Mouse (Mus musculus): Measurements from ENCODE around the gene Pnliprp2. TPM values are rescaled to one million over a fixed set of nuclear protein-coding genes. Genes with fewer than 3 reads are reported as not detected.
A peak's percentile ranks its signal among the peaks of the same experiment; 100 is the strongest.

The Pnliprp2 gene
- polyA plus RNA-seq, 1 experiment from 2014 or later: not detected

GRCm38 (mm10) chr19:58776461-58776860 is 16.9 kb downstream of the Pnliprp2 start:
- no peaks in the 10 kb centered on the region for H3K4me1 ChIP-seq (ENCODE audit: control insufficient read depth, insufficient read depth, low read length)
- H3K9me3 ChIP-seq (ENCODE audit: control insufficient read depth, low read length): no peaks in the 10 kb centered on the region
- H3K4me2 ChIP-seq (ENCODE audit: low read length): no peak overlapping the region
- 83% methylated on average over 5 of the region's 5 CpGs for WGBS
- DNase-seq (no peak), ATAC-seq (ENCODE audit: low FRiP score, low TSS enrichment) (no peak)
- no peaks in the 10 kb centered on the region for H3K36me3 ChIP-seq (ENCODE audit: control insufficient read depth, insufficient read depth, low read length)
- no peak overlapping the region for H3K9ac ChIP-seq (replicated peaks; ENCODE audit: low read length)
- H3K27me3 ChIP-seq (ENCODE audit: control insufficient read depth, insufficient read depth, low read length): no peaks in the 10 kb centered on the region
- H3K4me3 ChIP-seq (replicated peaks; ENCODE audit: low read depth, low read length): no peak overlapping the region
- no peak overlapping the region for H3K27ac ChIP-seq (replicated peaks; ENCODE audit: low read depth, low read length)

- Histone ChIP-seq H3K9me3 (ENCODE audit: control insufficient read depth, low read length) (no peaks in the 10 kb centered on the region), H3K27ac (replicated peaks; ENCODE audit: low read depth, low read length) (0 out of 2 replicates have a peak overlapping the region, but pooled peaks have one; percentile 3), H3K4me2 (ENCODE audit: low read length) (no peak overlapping the region), H3K36me3 (ENCODE audit: control insufficient read depth, insufficient read depth, low read length) (no peaks in the 10 kb centered on the region), H3K9ac (replicated peaks; ENCODE audit: low read length) (no peak overlapping the region), H3K4me1 (ENCODE audit: control insufficient read depth, insufficient read depth, low read length) (peaks cover 13% of the 10 kb centered on the region; the same call in 1 of the 2 replicates), H3K4me3 (replicated peaks; ENCODE audit: low read depth, low read length) (no peak overlapping the region), H3K27me3 (ENCODE audit: control insufficient read depth, insufficient read depth, low read length) (no peaks in the 10 kb centered on the region)
- DNase-seq (peak; percentile 33), ATAC-seq (ENCODE audit: low FRiP score, low TSS enrichment) (no peak)
- 25% methylated on average over 4 of the region's 4 CpGs for WGBS
Observed at GRCm38 (mm10) chr19:58781566-58781965, 22.0 kb downstream of the Pnliprp2 start.

- Histone ChIP-seq H3K9ac (replicated peaks; ENCODE audit: low read length) (no peak overlapping the region), H3K4me3 (replicated peaks; ENCODE audit: low read depth, low read length) (no peak overlapping the region), H3K9me3 (ENCODE audit: control insufficient read depth, low read length) (no peaks in the 10 kb centered on the region), H3K27ac (replicated peaks; ENCODE audit: low read depth, low read length) (peak overlapping the region; percentile 55), H3K27me3 (ENCODE audit: control insufficient read depth, insufficient read depth, low read length) (no peaks in the 10 kb centered on the region), H3K4me2 (ENCODE audit: low read length) (no peak overlapping the region), H3K4me1 (ENCODE audit: control insufficient read depth, insufficient read depth, low read length) (peaks cover 13% of the 10 kb centered on the region; the same call in 1 of the 2 replicates), H3K36me3 (ENCODE audit: control insufficient read depth, insufficient read depth, low read length) (no peaks in the 10 kb centered on the region)
- peak; percentile 74 for DNase-seq
- WGBS: 17% methylated on average over 7 of the region's 7 CpGs
- ATAC-seq (ENCODE audit: low FRiP score, low TSS enrichment): peak; percentile 34; the same call in 1 of the 2 replicates
Observed at GRCm38 (mm10) chr19:58783938-58784337, 24.4 kb downstream of the Pnliprp2 start.

- Histone ChIP-seq H3K9me3 (ENCODE audit: control insufficient read depth, low read length) (no peaks in the 10 kb centered on the region), H3K4me2 (ENCODE audit: low read length) (no peak overlapping the region), H3K4me3 (replicated peaks; ENCODE audit: low read depth, low read length) (no peak overlapping the region), H3K36me3 (ENCODE audit: control insufficient read depth, insufficient read depth, low read length) (no peaks in the 10 kb centered on the region), H3K27me3 (ENCODE audit: control insufficient read depth, insufficient read depth, low read length) (no peaks in the 10 kb centered on the region), H3K4me1 (ENCODE audit: control insufficient read depth, insufficient read depth, low read length) (peaks cover 1% of the 10 kb centered on the region; the same call in 1 of the 2 replicates), H3K9ac (replicated peaks; ENCODE audit: low read length) (no peak overlapping the region), H3K27ac (replicated peaks; ENCODE audit: low read depth, low read length) (0 out of 2 replicates have a peak overlapping the region, but pooled peaks have one; percentile 4)
- 76% methylated on average over 11 of the region's 11 CpGs for WGBS
- DNase-seq (no peak), ATAC-seq (ENCODE audit: low FRiP score, low TSS enrichment) (no peak)
Observed at GRCm38 (mm10) chr19:58789194-58789593, 29.7 kb downstream of the Pnliprp2 start.

GRCm38 (mm10) chr19:58794284-58794683 is 34.8 kb downstream of the Pnliprp2 start, which contains the start of gene 1700019N19Rik:
Gene 1700019N19Rik, minus strand, starts transcription at chr19:58794461.
- H3K9me3 ChIP-seq (ENCODE audit: control insufficient read depth, low read length): 0 out of 2 replicates have a peak, but pooled peaks cover under 1% of the 10 kb centered on the region
- ATAC-seq (ENCODE audit: low FRiP score, low TSS enrichment) (no peak), DNase-seq (no peak)
- H3K27me3 ChIP-seq (ENCODE audit: control insufficient read depth, insufficient read depth, low read length): no peaks in the 10 kb centered on the region
- H3K36me3 ChIP-seq (ENCODE audit: control insufficient read depth, insufficient read depth, low read length): peaks cover 9% of the 10 kb centered on the region
- no peak within 1 kb of the TSS for H3K9ac ChIP-seq (replicated peaks; ENCODE audit: low read length)
- no peak within 1 kb of the TSS for H3K4me3 ChIP-seq (replicated peaks; ENCODE audit: low read depth, low read length)
- H3K27ac ChIP-seq (replicated peaks; ENCODE audit: low read depth, low read length): peak within 1 kb of the TSS; percentile 28
- H3K4me1 ChIP-seq (ENCODE audit: control insufficient read depth, insufficient read depth, low read length): peaks cover 4% of the 10 kb centered on the region; the same call in 1 of the 2 replicates
- H3K4me2 ChIP-seq (ENCODE audit: low read length): no peak within 1 kb of the TSS
- WGBS: 52% methylated on average over 10 of the region's 10 CpGs

- ATAC-seq (ENCODE audit: low FRiP score, low TSS enrichment): peak; percentile 43; the same call in 1 of the 2 replicates
- peaks cover 4% of the 10 kb centered on the region; the same call in 1 of the 2 replicates for H3K4me1 ChIP-seq (ENCODE audit: control insufficient read depth, insufficient read depth, low read length)
- peak; percentile 75 for DNase-seq
- peaks cover 18% of the 10 kb centered on the region for H3K36me3 ChIP-seq (ENCODE audit: control insufficient read depth, insufficient read depth, low read length)
- H3K4me3 ChIP-seq (replicated peaks; ENCODE audit: low read depth, low read length): no peak overlapping the region
- WGBS: 65% methylated on average over 12 of the region's 12 CpGs
- no peaks in the 10 kb centered on the region for H3K27me3 ChIP-seq (ENCODE audit: control insufficient read depth, insufficient read depth, low read length)
- peak overlapping the region; percentile 28 for H3K27ac ChIP-seq (replicated peaks; ENCODE audit: low read depth, low read length)
- peaks cover 5% of the 10 kb centered on the region; the same call in 1 of the 2 replicates for H3K9me3 ChIP-seq (ENCODE audit: control insufficient read depth, low read length)
- no peak overlapping the region for H3K9ac ChIP-seq (replicated peaks; ENCODE audit: low read length)
- H3K4me2 ChIP-seq (ENCODE audit: low read length): no peak overlapping the region
Observed at GRCm38 (mm10) chr19:58795114-58795669, 35.7 kb downstream of the Pnliprp2 start.

GRCm38 (mm10) chr19:58805191-58805779 is 45.8 kb downstream of the Pnliprp2 start:
- H3K27me3 ChIP-seq (ENCODE audit: control insufficient read depth, insufficient read depth, low read length): no peaks in the 10 kb centered on the region
- 88% methylated on average over 9 of the region's 9 CpGs for WGBS
- no peaks in the 10 kb centered on the region for H3K4me1 ChIP-seq (ENCODE audit: control insufficient read depth, insufficient read depth, low read length)

GRCm38 (mm10) chr19:58806364-58806763 is 46.8 kb downstream of the Pnliprp2 start:
- Histone ChIP-seq H3K27ac (replicated peaks; ENCODE audit: low read depth, low read length) (no peak overlapping the region), H3K36me3 (ENCODE audit: control insufficient read depth, insufficient read depth, low read length) (peaks cover 23% of the 10 kb centered on the region), H3K9me3 (ENCODE audit: control insufficient read depth, low read length) (no peaks in the 10 kb centered on the region), H3K4me3 (replicated peaks; ENCODE audit: low read depth, low read length) (no peak overlapping the region), H3K27me3 (ENCODE audit: control insufficient read depth, insufficient read depth, low read length) (no peaks in the 10 kb centered on the region), H3K4me1 (ENCODE audit: control insufficient read depth, insufficient read depth, low read length) (no peaks in the 10 kb centered on the region), H3K4me2 (ENCODE audit: low read length) (no peak overlapping the region), H3K9ac (replicated peaks; ENCODE audit: low read length) (no peak overlapping the region)
- ATAC-seq (ENCODE audit: low FRiP score, low TSS enrichment) (no peak), DNase-seq (peak; percentile 84)
- 6% methylated on average over 3 of the region's 3 CpGs for WGBS

More at GRCm38 (mm10) chr19:58805191-58805779, 45.8 kb downstream of the Pnliprp2 start:
- Histone ChIP-seq H3K27ac (replicated peaks; ENCODE audit: low read depth, low read length) (no peak overlapping the region), H3K4me2 (ENCODE audit: low read length) (no peak overlapping the region), H3K36me3 (ENCODE audit: control insufficient read depth, insufficient read depth, low read length) (peaks cover 32% of the 10 kb centered on the region), H3K9ac (replicated peaks; ENCODE audit: low read length) (no peak overlapping the region), H3K9me3 (ENCODE audit: control insufficient read depth, low read length) (no peaks in the 10 kb centered on the region), H3K4me3 (replicated peaks; ENCODE audit: low read depth, low read length) (no peak overlapping the region)
- DNase-seq (no peak), ATAC-seq (ENCODE audit: low FRiP score, low TSS enrichment) (no peak)
